Mouse (Mus musculus) hindbrain, embryonic 13.5 days (tissue): ENCODE measurements around the gene Chd3. TPM values are rescaled to one million over a fixed set of nuclear protein-coding genes. Genes with fewer than 3 reads are reported as not detected.
"Not testable (repeated sequence)": the region's sequence is repeated elsewhere in the genome, so short reads cannot be mapped to it uniquely, and the experiment has no call there.

Experiments used
- ATAC-seq: fragments of 200-750 bp; cut with Nextera tagmentation; 2 replicates; pipeline ENCODE4 v1.8.0; 2017; ENCODE audit warnings: moderate TSS enrichment; ENCODE audit not compliant: low FRiP score
- H3K27ac ChIP-seq: fragments of 300-500 bp; sonication (generic); 2 replicates; pipeline ENCODE4 v1.5.1; 2015; ENCODE audit warnings: inconsistent platforms, mild to moderate bottlenecking, moderate library complexity
- H3K27me3 ChIP-seq: fragments of 300-500 bp; sonication (generic); 2 replicates; pipeline ENCODE4 v1.6.1; 2015; ENCODE audit warnings: mild to moderate bottlenecking, inconsistent platforms
- H3K36me3 ChIP-seq: fragments of 300-500 bp; sonication (generic); 2 replicates; pipeline ENCODE4 v1.6.1; 2015; ENCODE audit warnings: mild to moderate bottlenecking, inconsistent platforms
- H3K4me1 ChIP-seq: fragments of 300-500 bp; sonication (generic); replicated peaks from 2 replicates; pipeline ENCODE4 v1.6.1; 2015; ENCODE audit warnings: inconsistent platforms
- H3K4me2 ChIP-seq: fragments of 300-500 bp; sonication (generic); 2 replicates; pipeline ENCODE4 v1.6.1; 2015; ENCODE audit warnings: inconsistent platforms, mild to moderate bottlenecking, moderate library complexity
- H3K4me3 ChIP-seq: fragments of 300-500 bp; sonication (generic); 2 replicates; pipeline ENCODE4 v1.5.1; 2015; ENCODE audit warnings: mild to moderate bottlenecking, inconsistent platforms
- H3K9ac ChIP-seq: fragments of 300-500 bp; sonication (generic); 2 replicates; pipeline ENCODE4 v1.6.1; 2015; ENCODE audit warnings: mild to moderate bottlenecking, inconsistent platforms
- H3K9me3 ChIP-seq: fragments of 300-500 bp; sonication (generic); 2 replicates; pipeline ENCODE4 v1.6.1; 2016; ENCODE audit warnings: inconsistent platforms
- WGBS: fragments of 180-500 bp; shearing (Covaris S2); methylation state at CpG from one replicate; pipeline ENCODE4 v1.1.7; 2015; 5-methylcytosine and 5-hydroxymethylcytosine counted together
- polyA plus RNA-seq: library from polyadenylated mRNA; unstranded; fragments of >200 nt; fragmentation: Nextera tagmentation; extraction: Ambion mirVana; gene quantifications from 2 replicates; pipeline ENCODE4 v1.2.1, GENCODE M21; 2015

Chd3 gene
- polyA plus RNA-seq, 1 experiment from 2014 or later, result 92.4 TPM

DNA sequence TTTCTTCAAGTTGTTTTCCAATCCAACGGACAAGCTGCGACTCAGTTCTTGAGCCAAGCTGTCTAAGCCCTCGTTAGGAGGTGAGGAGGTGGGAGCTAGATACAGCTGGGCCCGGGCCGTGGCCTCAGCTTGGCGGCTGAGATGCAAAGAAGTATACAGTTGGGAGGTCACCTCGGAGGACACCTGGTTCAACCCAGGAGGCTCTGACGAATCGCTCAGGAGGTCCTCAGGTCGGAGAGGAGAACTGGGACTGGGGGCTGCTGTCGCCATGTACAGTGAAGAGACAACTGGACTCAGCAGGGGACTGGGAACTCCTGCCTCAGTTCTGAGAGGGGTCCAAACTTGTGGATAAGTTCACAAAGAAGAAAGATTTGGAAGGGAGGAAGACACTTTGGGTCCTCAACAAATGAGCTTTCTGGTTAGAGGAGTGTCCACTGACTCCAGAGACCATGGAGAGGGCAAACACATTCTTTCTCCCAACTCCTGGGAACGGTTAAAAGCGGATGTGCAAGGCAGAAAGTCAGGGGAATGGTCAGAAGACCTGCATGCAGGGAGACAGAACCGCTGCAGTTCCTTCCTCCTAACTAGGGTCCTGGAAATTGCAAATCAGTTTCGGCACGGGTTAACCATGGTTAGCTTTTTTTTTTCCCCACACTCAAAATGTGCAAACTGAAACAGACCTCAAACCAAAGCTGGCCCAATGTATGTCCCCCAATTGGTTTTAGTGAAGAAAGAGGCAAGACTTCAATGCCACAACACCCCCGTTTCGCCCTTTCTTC, 46.3 kb downstream of the Chd3 start:
- peak overlapping the region; percentile 80 for H3K9ac ChIP-seq
- peak overlapping the region; percentile 76 for H3K4me2 ChIP-seq
- peaks cover 14% of the 10 kb centered on the region for H3K27me3 ChIP-seq
- no peak for ATAC-seq
- H3K9me3 ChIP-seq, result no peaks in the 10 kb centered on the region
- H3K4me1 ChIP-seq, result peaks cover 55% of the 10 kb centered on the region
- 31% methylated on average over 18 of the region's 18 CpGs for WGBS
- peaks cover 25% of the 10 kb centered on the region for H3K36me3 ChIP-seq
- H3K27ac ChIP-seq, result peak overlapping the region; percentile 92
- H3K4me3 ChIP-seq, result peak overlapping the region; percentile 62

DNA sequence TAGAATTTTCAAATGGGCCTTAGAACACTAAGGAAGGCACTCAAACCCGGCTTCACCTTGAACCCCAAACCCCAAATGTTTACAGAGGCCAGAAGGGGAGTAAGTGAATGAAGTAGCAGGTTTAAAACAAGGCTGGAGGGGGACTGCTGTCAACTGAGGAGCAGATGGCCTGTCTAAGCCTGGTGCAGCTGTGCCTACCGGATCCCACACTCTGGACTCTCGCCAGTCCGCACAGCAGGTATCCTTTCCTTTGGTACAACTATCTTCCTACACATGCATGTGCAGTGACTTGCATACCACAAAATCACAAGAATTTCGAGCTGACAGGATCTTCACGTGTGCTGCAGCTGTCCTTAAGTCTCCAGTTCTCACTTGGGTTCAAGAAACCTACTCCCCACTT, 47.2 kb downstream of the Chd3 start:
- WGBS, result 63% methylated on average over 6 of the region's 6 CpGs
- Histone ChIP-seq H3K4me1 (peaks cover 52% of the 10 kb centered on the region), H3K9ac (peak overlapping the region; percentile 80), H3K36me3 (peaks cover 32% of the 10 kb centered on the region), H3K27ac (no peak overlapping the region), H3K4me3 (peak overlapping the region; percentile 62), H3K4me2 (peak overlapping the region; percentile 76), H3K27me3 (peaks cover 5% of the 10 kb centered on the region), H3K9me3 (no peaks in the 10 kb centered on the region)
- no peak for ATAC-seq

DNA sequence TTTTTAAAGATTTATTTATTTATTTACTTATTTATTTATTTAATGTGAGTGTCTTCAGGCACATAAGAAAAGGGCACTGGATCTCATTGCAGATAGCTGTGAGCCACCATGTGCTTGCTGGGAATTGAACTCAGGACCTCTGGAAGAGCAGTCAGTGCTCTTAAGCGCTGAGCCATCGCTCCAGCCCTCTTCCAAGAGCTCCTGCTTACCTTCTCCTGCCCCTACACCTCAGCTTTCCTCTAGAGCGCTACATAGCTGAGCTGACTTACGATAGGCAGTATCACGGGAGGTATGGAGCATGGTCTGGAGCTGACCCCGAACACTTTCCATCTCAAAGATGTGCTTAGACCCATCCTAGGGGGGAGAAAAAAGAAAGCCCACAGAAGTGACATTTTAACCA, 47.6 kb downstream of the Chd3 start:
- ATAC-seq, result no peak
- H3K27me3 ChIP-seq, result peaks cover under 1% of the 10 kb centered on the region; the same call in 1 of the 2 replicates
- H3K9ac ChIP-seq, result peak overlapping the region; percentile 80
- peaks cover 32% of the 10 kb centered on the region for H3K36me3 ChIP-seq
- H3K4me2 ChIP-seq, result peak overlapping the region; percentile 76
- no peaks in the 10 kb centered on the region for H3K9me3 ChIP-seq
- H3K4me1 ChIP-seq, result peaks cover 48% of the 10 kb centered on the region
- H3K27ac ChIP-seq, result no peak overlapping the region
- WGBS, result 94% methylated on average over 6 of the region's 6 CpGs
- 0 out of 2 replicates have a peak overlapping the region, but pooled peaks have one; percentile 62 for H3K4me3 ChIP-seq

DNA sequence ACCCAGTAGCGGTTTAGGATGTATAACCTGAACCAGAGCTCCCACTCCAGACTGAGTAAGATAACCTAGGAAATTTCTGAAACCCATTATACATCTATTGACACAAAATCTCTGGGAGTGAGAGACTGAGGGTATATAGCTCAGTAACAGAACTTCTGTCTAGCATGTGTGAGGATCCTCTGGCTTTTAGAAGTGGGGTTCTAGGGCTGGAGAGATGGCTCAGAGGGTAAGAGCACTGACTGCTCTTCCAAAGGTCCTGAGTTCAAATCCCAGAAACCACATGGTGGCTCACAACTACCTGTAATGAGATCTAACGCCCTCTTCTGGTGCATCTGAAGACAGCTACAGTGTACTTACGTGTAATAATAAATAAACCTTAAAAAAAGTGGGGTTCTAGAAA, 51.2 kb downstream of the Chd3 start:
- H3K27me3 ChIP-seq, H3K27ac ChIP-seq, H3K9ac ChIP-seq, H3K4me2 ChIP-seq, ATAC-seq, H3K4me3 ChIP-seq, H3K9me3 ChIP-seq: not testable (repeated sequence)
- 90% methylated on average over 3 of the region's 3 CpGs for WGBS
- H3K36me3 ChIP-seq, result peaks cover 64% of the 10 kb centered on the region
- H3K4me1 ChIP-seq, result peaks cover 21% of the 10 kb centered on the region

- peaks cover 11% of the 10 kb centered on the region for H3K4me1 ChIP-seq
- ATAC-seq, result no peak
- H3K9me3 ChIP-seq, result no peaks in the 10 kb centered on the region
- H3K4me3 ChIP-seq, result no peak overlapping the region
- WGBS, result over 99% methylated on average over 6 of the region's 6 CpGs
- H3K4me2 ChIP-seq, result no peak overlapping the region
- H3K27me3 ChIP-seq, result no peaks in the 10 kb centered on the region
- H3K27ac ChIP-seq, result no peak overlapping the region
- H3K9ac ChIP-seq, result no peak overlapping the region
- H3K36me3 ChIP-seq, result peaks cover 77% of the 10 kb centered on the region
Observed at GRCm38 (mm10) chr11:69316361-69316760, 52.8 kb downstream of the Chd3 start.

DNA sequence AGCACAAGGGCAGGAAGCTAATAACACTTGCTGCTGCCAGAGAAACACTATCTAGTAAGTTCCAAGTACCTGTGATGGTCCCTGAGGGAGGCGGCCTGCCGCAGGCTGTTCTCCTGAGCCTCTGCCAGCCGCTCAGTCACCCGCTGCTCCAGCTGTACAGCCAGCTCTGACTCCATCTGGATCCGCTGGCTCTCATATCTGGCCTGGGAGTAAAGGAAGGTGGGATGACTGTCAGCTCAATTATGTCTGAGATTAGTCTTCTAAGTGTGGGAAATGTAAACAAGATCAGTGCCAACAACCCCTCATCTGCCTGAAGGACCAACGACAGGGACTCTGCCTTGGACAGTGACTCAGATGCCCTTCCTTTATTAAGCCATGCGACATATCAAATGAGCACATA, 57.9 kb downstream of the Chd3 start:
- WGBS, result 69% methylated on average over 7 of the region's 7 CpGs
- H3K4me1 ChIP-seq, result peaks cover 11% of the 10 kb centered on the region
- peak overlapping the region; percentile 35 for H3K27ac ChIP-seq
- no peak for ATAC-seq
- no peaks in the 10 kb centered on the region for H3K9me3 ChIP-seq
- H3K27me3 ChIP-seq, result no peaks in the 10 kb centered on the region
- no peak overlapping the region for H3K4me3 ChIP-seq
- H3K9ac ChIP-seq, result peak overlapping the region; percentile 29; the same call in 1 of the 2 replicates
- no peak overlapping the region for H3K4me2 ChIP-seq
- H3K36me3 ChIP-seq, result peaks cover 89% of the 10 kb centered on the region

DNA sequence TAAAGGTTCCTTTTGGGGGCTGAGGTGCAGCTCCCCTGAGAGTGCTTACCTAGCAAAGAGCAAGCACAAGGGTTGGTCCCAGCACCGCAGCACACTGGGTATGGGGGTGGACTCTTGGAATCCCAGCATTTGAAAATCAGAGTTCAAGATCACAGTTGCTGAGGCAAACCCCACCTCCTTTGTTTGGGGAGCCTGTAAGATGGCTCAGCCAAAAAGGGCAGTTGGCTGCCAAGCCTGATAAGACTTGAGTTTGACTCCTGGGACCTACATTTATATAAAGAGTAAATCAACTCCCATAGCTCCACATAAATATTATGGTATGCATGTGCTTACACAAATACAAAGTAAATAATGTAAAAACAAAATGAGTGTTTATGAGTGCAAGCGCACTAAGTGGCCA, 63.2 kb downstream of the Chd3 start:
- Histone ChIP-seq H3K9me3 (no peaks in the 10 kb centered on the region), H3K4me3 (no peak overlapping the region), H3K27ac (no peak overlapping the region), H3K4me2 (no peak overlapping the region), H3K9ac (no peak overlapping the region), H3K27me3 (no peaks in the 10 kb centered on the region), H3K4me1 (peaks cover 4% of the 10 kb centered on the region; the same call in 1 of the 2 replicates), H3K36me3 (peaks cover 90% of the 10 kb centered on the region)
- no peak for ATAC-seq
- 97% methylated on average over 2 of the region's 2 CpGs for WGBS

DNA sequence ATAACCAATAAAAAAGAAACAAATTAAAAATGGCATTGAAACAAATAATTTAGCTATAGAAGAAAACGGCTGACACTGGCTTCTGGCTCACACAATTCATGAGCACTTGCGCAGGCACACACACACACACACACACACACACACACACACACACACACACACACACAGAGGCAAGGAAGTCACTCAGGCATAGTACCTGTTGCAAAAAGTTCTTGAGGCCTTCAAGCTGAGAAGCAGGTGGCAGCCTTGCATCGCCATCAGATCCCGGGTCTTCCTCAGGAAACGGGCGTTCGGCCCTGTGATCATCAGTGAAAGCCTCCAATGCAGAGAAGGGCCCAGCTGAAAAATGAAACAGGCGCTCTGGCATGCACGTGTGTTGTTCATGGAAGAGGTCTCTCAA, 63.9 kb downstream of the Chd3 start:
- Histone ChIP-seq H3K4me2 (no peak overlapping the region), H3K4me3 (no peak overlapping the region), H3K4me1 (no peaks in the 10 kb centered on the region), H3K9me3 (no peaks in the 10 kb centered on the region), H3K36me3 (peaks cover 90% of the 10 kb centered on the region), H3K27ac (no peak overlapping the region), H3K9ac (no peak overlapping the region), H3K27me3 (no peaks in the 10 kb centered on the region)
- ATAC-seq, result no peak
- WGBS, result 97% methylated on average over 9 of the region's 9 CpGs

DNA sequence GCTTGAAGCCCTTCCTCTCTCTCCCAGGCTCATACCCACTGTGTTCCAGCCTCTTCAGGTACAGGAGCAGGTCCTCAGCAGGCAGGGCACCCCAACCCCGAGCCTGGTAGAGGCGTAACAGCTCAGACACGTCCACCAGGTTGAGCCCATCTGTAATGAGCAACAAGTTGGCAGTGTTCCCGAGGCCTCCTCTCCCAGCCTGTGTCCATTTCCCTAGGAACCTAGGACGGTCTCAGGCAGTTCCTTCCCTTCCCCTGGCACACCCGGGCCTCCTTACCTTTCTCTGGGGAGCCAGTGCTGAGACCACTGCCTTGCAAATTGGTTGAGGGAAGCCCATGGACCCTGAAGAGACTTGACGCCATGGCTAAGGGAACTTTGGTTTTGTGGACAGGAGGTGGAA, 66.4 kb downstream of the Chd3 start:
- Histone ChIP-seq H3K4me1 (no peaks in the 10 kb centered on the region), H3K27ac (no peak overlapping the region), H3K27me3 (no peaks in the 10 kb centered on the region), H3K9ac (0 out of 2 replicates have a peak overlapping the region, but pooled peaks have one; percentile 13), H3K36me3 (peaks cover 88% of the 10 kb centered on the region), H3K4me3 (no peak overlapping the region), H3K9me3 (no peaks in the 10 kb centered on the region), H3K4me2 (no peak overlapping the region)
- ATAC-seq, result no peak
- WGBS, result 93% methylated on average over 7 of the region's 7 CpGs

- 82% methylated on average over 7 of the region's 7 CpGs for WGBS
- Histone ChIP-seq H3K36me3 (peaks cover 62% of the 10 kb centered on the region), H3K27me3 (no peaks in the 10 kb centered on the region)
Observed at GRCm38 (mm10) chr11:69298231-69298630, 71.0 kb downstream of the Chd3 start.

GRCm38 (mm10) chr11:69297799-69298198, 71.4 kb downstream of the Chd3 start:
- peaks cover 57% of the 10 kb centered on the region for H3K36me3 ChIP-seq
- H3K9me3 ChIP-seq, result no peaks in the 10 kb centered on the region
- H3K27me3 ChIP-seq, result no peaks in the 10 kb centered on the region
- no peaks in the 10 kb centered on the region for H3K4me1 ChIP-seq
- H3K9ac ChIP-seq, result no peak overlapping the region
- no peak overlapping the region for H3K4me2 ChIP-seq
- 88% methylated on average over 2 of the region's 2 CpGs for WGBS
- H3K27ac ChIP-seq, result no peak overlapping the region
- no peak overlapping the region for H3K4me3 ChIP-seq
- no peak for ATAC-seq

More at GRCm38 (mm10) chr11:69298231-69298630, 71.0 kb downstream of the Chd3 start:
- no peaks in the 10 kb centered on the region for H3K4me1 ChIP-seq
- 0 out of 2 replicates have a peak overlapping the region, but pooled peaks have one; percentile 13 for H3K9ac ChIP-seq
- ATAC-seq, result no peak
- no peak overlapping the region for H3K4me3 ChIP-seq
- H3K4me2 ChIP-seq, result no peak overlapping the region
- H3K27ac ChIP-seq, result no peak overlapping the region
- no peaks in the 10 kb centered on the region for H3K9me3 ChIP-seq

DNA sequence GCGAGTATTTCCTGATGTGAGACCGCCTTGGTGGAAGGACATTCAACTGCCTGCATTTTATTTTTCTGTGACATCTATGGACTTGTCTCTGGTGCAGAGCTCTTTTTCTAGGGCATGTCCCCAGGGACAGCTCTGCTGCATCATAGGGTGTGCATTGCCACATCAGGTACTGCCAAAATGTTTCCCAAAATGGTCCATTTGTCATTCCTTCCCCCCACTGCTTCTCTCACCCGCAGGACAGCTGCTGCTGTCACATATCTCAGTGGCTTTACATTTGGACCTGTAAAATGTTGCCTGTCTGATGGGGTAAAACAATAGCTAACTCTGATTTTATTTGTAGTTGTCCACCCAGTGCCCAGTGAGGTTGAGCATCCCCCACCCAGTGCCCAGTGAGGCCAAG, 73.9 kb downstream of the Chd3 start:
- Histone ChIP-seq H3K4me2 (no peak overlapping the region), H3K27me3 (no peaks in the 10 kb centered on the region), H3K36me3 (peaks cover 35% of the 10 kb centered on the region), H3K4me3 (no peak overlapping the region), H3K9me3 (no peaks in the 10 kb centered on the region), H3K27ac (no peak overlapping the region), H3K9ac (no peak overlapping the region), H3K4me1 (no peaks in the 10 kb centered on the region)
- no peak for ATAC-seq
- 92% methylated on average over 3 of the region's 3 CpGs for WGBS
